Mouse (Mus musculus) neural tube, embryonic 15.5 days (tissue): ENCODE measurements around the gene Col18a1. TPM values are rescaled to one million over a fixed set of nuclear protein-coding genes. Genes with fewer than 3 reads are reported as not detected.
A peak's percentile ranks its signal among the peaks of the same experiment; 100 is the strongest.

Experiments
- ATAC-seq: fragments of 200-750 bp; cut with Nextera tagmentation; 2 replicates; pipeline ENCODE4 v1.8.0; 2017; ENCODE audit warnings: mild to moderate bottlenecking, moderate TSS enrichment, moderate library complexity; ENCODE audit not compliant: low FRiP score
- H3K27ac ChIP-seq: fragments of 300-500 bp; sonication (generic); replicated peaks from 2 replicates; pipeline ENCODE4 v1.5.1; 2015; ENCODE audit warnings: mild to moderate bottlenecking, inconsistent platforms
- H3K27me3 ChIP-seq: fragments of 300-500 bp; sonication (generic); replicated peaks from 2 replicates; pipeline ENCODE4 v1.6.1; 2015; ENCODE audit warnings: inconsistent platforms
- H3K36me3 ChIP-seq: fragments of 300-500 bp; sonication (generic); 2 replicates; pipeline ENCODE4 v1.6.1; 2015; ENCODE audit warnings: inconsistent platforms
- H3K4me1 ChIP-seq: fragments of 300-500 bp; sonication (generic); 2 replicates; pipeline ENCODE4 v1.6.1; 2015; ENCODE audit warnings: inconsistent platforms
- H3K4me2 ChIP-seq: fragments of 300-500 bp; sonication (generic); 2 replicates; pipeline ENCODE4 v1.6.1; 2015; ENCODE audit warnings: inconsistent platforms, mild to moderate bottlenecking, moderate library complexity
- H3K4me3 ChIP-seq: fragments of 300-500 bp; sonication (generic); replicated peaks from 2 replicates; pipeline ENCODE4 v1.5.1; 2015; ENCODE audit warnings: mild to moderate bottlenecking, inconsistent platforms
- H3K9ac ChIP-seq: fragments of 300-500 bp; sonication (generic); replicated peaks from 2 replicates; pipeline ENCODE4 v1.6.1; 2015; ENCODE audit warnings: mild to moderate bottlenecking, inconsistent platforms
- H3K9me3 ChIP-seq: fragments of 300-500 bp; sonication (generic); replicated peaks from 2 replicates; pipeline ENCODE4 v1.6.1; 2016; ENCODE audit warnings: inconsistent platforms
- WGBS: fragments of 180-500 bp; shearing (Covaris S2); methylation state at CpG from one replicate; pipeline ENCODE4 v1.1.7; 2015; ENCODE audit warnings: mixed read lengths; 5-methylcytosine and 5-hydroxymethylcytosine counted together
- polyA plus RNA-seq: library from polyadenylated mRNA; unstranded; fragments of >200 nt; fragmentation: Nextera tagmentation; extraction: Ambion mirVana; gene quantifications from 2 replicates; pipeline ENCODE4 v1.2.1, GENCODE M21; 2015

Col18a1 gene
- polyA plus RNA-seq, 1 experiment from 2014 or later: 37.5 TPM

DNA sequence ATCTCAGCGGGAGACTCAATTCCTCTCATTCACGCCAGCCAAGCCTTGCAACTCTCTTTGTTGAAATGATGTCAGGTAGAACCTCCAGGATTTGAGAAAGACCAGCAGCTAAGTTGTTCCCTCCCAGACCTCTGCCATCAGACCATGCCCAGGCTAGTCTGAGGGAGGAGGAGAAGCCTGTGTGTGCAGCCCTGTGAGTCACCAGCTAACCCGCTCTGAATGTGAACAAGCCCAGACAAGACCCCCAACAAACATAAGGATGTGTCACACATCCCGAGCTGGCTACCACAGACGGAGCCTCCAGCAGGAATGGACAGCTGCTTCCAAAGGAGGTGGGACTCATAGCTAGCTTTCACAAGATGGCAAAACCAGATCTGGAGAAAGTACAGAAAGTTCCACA lies 35.6 kb upstream of the Col18a1 start:
- Histone ChIP-seq H3K9ac (no peak overlapping the region), H3K4me1 (peaks cover 7% of the 10 kb centered on the region; the same call in 1 of the 2 replicates), H3K9me3 (no peaks in the 10 kb centered on the region), H3K36me3 (no peaks in the 10 kb centered on the region), H3K27ac (no peak overlapping the region), H3K27me3 (no peaks in the 10 kb centered on the region), H3K4me2 (no peak overlapping the region), H3K4me3 (no peak overlapping the region)
- ATAC-seq: no peak
- 66% methylated on average over 5 of the region's 5 CpGs for WGBS

DNA sequence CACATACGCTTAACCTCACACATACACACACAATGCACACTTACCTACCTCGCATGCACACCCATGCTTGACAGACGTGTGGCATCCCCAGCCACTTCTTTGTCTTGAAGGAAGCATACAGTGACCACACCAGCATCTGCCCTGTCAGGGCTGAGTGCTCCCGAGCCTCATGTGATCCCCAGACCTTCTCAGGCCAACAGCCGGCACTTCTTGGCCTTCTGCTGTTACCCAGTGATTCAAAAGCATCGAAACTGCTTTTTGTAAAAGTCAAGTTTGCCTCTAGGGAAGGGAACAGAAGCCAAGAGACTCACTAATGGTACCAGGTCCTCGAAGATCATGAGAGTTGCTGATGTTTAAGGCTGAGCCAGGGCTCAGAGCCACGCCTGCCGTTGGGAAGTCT lies 33.9 kb upstream of the Col18a1 start:
- WGBS: 86% methylated on average over 9 of the region's 9 CpGs
- Histone ChIP-seq H3K4me1 (0 out of 2 replicates have a peak, but pooled peaks cover 2% of the 10 kb centered on the region), H3K36me3 (no peaks in the 10 kb centered on the region), H3K27me3 (no peaks in the 10 kb centered on the region), H3K4me3 (no peak overlapping the region), H3K9me3 (no peaks in the 10 kb centered on the region), H3K4me2 (no peak overlapping the region), H3K27ac (no peak overlapping the region), H3K9ac (no peak overlapping the region)
- ATAC-seq: no peak

DNA sequence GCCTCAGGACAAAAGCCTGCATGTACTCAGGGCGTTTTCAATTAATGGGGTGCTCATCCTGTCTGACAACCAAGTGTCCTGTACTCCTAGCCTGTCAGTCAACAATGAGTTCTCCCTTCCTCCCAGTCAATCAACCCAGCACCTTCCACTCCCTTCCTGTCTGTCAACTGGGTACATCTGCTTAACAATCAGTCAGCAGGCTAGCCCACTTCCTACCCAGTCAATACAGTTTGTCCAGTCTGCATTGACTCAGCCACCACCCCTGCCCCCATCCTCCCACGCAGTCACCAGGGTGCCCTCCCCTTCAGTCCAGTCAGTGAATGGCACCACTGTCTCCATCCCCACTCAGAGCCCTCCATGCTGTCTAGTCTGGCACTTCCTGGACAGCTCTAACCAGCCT lies 32.9 kb upstream of the Col18a1 start:
- 57% methylated on average over 2 of the region's 2 CpGs for WGBS
- Histone ChIP-seq H3K9me3 (no peaks in the 10 kb centered on the region), H3K27ac (no peak overlapping the region), H3K9ac (no peak overlapping the region), H3K4me2 (no peak overlapping the region), H3K4me1 (no peaks in the 10 kb centered on the region), H3K4me3 (no peak overlapping the region), H3K36me3 (no peaks in the 10 kb centered on the region), H3K27me3 (no peaks in the 10 kb centered on the region)
- no peak for ATAC-seq

DNA sequence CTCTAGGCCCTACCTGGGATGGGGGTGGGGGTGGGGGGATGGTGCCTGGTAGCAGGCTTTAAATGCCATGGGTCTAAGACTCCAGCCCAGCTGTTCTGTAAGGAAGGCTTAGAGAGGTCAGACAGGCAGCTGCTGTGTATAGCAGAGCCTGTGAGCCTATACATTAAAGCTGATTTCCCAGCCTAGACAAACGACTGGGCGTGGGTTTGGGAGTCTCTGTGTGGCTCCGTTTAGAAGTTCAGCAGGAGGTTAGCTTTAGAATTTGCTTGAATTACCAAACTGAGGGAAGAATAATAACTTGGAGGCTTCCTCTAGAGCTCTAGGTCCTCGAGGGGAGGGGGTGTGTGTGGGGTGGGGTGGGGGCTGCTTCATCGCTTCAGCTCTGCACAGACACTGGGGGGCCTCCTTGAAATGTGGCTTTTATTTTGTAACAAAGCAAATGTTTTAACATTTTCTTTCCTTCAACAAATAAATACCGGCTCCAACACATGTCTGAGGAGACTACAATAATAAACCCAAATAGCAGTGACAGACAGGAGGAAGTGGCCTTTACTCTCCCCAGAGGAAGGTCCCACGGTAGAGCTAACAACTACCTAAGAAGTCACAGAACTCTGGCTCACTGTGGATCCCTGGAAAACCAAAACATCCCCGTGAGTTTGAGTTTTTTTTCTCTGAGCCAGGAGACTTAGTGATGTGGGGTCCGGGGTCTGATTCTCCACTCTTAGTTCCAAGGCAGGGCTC lies 31.3 kb upstream of the Col18a1 start:
- H3K4me3 ChIP-seq: no peak overlapping the region
- peaks cover 3% of the 10 kb centered on the region for H3K4me1 ChIP-seq
- no peaks in the 10 kb centered on the region for H3K36me3 ChIP-seq
- H3K27me3 ChIP-seq: no peaks in the 10 kb centered on the region
- no peaks in the 10 kb centered on the region for H3K9me3 ChIP-seq
- H3K27ac ChIP-seq: 0 out of 2 replicates have a peak overlapping the region, but pooled peaks have one; percentile 37
- ATAC-seq: no peak
- H3K4me2 ChIP-seq: no peak overlapping the region
- 15% methylated on average over 9 of the region's 9 CpGs for WGBS
- no peak overlapping the region for H3K9ac ChIP-seq

DNA sequence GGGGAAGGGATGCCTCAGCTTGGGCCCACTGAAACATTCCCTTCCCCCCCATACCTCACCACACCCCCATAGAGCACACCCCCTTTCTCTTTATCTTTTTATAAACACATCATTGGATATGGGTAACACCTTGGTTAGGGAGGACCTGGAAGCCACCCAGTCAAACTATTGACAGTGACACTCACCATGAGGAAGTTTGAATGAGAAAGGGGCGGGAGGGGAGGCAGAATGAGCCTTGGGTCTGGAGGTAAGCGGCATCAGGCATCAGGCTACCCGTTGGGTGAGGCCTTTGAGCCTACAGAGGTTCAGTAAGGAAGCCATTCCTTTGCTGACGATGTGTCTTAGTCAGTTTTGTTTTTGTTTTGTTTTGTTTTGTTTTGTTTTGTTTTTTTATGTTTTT lies 30.3 kb upstream of the Col18a1 start:
- H3K27me3 ChIP-seq: no peaks in the 10 kb centered on the region
- H3K9ac ChIP-seq: no peak overlapping the region
- no peaks in the 10 kb centered on the region for H3K36me3 ChIP-seq
- peaks cover 7% of the 10 kb centered on the region for H3K4me1 ChIP-seq
- H3K4me3 ChIP-seq: no peak overlapping the region
- 90% methylated on average over 4 of the region's 4 CpGs for WGBS
- H3K9me3 ChIP-seq: no peaks in the 10 kb centered on the region
- no peak overlapping the region for H3K27ac ChIP-seq
- H3K4me2 ChIP-seq: no peak overlapping the region
- ATAC-seq: no peak

DNA sequence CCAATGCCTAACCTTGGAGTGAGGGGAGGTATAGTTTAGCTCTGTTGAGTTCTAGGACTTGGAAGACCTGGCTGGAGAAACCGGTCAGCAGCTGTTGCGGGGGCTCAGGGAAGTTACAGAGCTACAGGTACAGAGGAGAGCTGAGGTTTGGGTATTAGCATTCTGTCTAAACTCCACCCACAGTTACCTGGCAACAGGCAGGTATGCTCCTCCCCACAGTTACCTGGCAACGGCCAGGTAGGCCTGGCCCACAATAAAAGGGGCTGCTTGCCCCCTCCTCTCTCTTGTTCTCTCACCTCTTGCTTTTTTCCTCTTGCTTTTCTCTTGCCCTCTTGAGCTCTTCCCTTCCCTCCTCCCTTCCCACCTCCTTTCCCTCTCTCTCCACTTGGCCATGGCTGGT lies 29.8 kb upstream of the Col18a1 start:
- no peak overlapping the region for H3K4me2 ChIP-seq
- H3K4me3 ChIP-seq: no peak overlapping the region
- 94% methylated on average over 3 of the region's 3 CpGs for WGBS
- no peak overlapping the region for H3K9ac ChIP-seq
- no peaks in the 10 kb centered on the region for H3K9me3 ChIP-seq
- peaks cover 12% of the 10 kb centered on the region for H3K4me1 ChIP-seq
- no peak overlapping the region for H3K27ac ChIP-seq
- no peaks in the 10 kb centered on the region for H3K27me3 ChIP-seq
- no peak for ATAC-seq
- no peaks in the 10 kb centered on the region for H3K36me3 ChIP-seq

DNA sequence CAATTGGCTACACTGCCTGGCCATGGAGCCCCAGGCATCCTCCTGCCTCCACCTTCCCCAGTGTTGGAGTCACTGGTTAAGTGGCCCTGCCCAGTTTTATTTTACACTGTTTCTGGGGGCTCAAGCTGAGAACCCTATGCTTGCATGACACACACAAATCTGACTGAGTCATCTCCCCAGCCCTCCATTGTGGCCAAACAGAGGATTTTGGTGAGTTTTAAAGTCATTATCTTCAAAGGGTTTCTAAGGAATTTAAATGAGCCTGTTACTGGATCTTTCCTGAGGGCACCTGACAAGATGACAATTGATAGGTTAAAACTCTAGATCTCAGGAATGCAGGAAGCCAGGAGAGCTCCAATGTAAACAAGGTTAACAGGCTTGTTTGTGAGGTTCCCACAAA lies 27.1 kb upstream of the Col18a1 start:
- Histone ChIP-seq H3K9ac (no peak overlapping the region), H3K27me3 (no peaks in the 10 kb centered on the region), H3K4me3 (no peak overlapping the region), H3K9me3 (no peaks in the 10 kb centered on the region), H3K4me1 (peaks cover 20% of the 10 kb centered on the region), H3K36me3 (no peaks in the 10 kb centered on the region), H3K27ac (no peak overlapping the region), H3K4me2 (no peak overlapping the region)
- ATAC-seq: no peak

DNA sequence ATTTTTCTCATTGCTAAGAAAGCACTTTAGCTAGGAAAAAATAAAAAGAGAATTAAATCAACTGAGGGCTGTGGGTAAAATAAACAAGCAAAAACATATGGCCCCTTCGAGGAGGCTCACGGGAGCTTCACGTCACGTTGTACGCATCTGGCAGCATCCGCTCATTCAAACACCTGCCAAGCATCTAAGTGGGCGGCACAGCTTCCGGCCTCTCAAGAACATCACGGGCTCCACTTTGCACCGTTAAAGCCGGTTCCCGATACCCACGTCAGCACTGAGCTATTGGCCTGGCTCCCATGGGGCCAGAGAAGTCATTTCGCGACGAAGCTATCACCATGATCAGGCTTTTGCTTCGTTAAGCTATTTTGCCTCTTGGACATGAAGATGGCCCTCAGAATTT lies 26.4 kb upstream of the Col18a1 start:
- Histone ChIP-seq H3K27ac (no peak overlapping the region), H3K4me3 (no peak overlapping the region), H3K4me2 (peak overlapping the region; percentile 31), H3K9me3 (no peaks in the 10 kb centered on the region), H3K36me3 (no peaks in the 10 kb centered on the region), H3K4me1 (peaks cover 20% of the 10 kb centered on the region), H3K27me3 (no peaks in the 10 kb centered on the region), H3K9ac (no peak overlapping the region)
- no peak for ATAC-seq
- WGBS: 62% methylated on average over 17 of the region's 17 CpGs

DNA sequence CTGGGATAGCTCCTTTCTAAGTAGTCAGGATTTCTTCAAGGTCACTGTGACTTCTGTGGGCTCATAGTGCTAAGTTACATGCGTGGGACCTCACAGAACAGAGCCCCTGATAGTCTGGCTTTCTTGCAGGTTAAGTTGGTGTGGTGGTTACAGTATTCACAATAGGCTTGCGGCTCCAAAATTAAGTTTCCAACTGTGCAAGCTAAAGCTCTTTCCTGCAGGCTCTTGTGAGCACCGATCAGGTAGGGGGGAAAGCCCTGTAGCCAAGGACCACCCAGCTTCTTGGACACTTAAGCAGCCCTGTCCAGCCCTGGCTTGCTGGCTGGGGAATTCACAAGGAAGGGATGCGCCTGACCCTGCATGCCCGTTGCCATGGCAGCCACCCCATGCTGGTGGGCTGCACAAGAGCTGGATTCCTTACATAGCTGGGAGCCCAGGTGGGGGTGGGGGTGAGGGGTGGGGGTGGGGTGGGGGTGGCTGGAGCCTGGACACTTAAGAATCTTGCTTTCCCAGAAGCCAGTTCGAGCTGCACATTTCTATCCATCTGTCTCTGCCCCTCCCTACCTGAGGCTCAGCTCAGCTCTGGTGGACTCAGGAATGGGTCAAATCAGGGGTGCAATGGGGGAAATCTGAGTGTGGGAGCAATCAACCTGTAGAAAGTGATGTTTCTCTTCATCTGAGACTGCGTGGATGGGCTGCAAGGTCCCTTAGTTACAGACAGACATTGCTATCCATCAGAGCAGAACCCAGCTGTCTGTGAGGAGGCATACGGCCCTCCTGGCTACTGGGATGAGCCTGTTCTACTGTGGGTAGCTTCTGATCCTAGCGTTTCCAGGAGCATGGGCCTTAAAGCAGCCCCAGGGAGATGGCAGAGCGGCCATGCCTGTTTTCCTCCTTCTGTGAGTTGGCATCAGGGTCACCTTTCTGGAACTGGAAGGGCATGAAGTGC lies 24.9 kb upstream of the Col18a1 start:
- Histone ChIP-seq H3K36me3 (no peaks in the 10 kb centered on the region), H3K4me1 (peaks cover 20% of the 10 kb centered on the region), H3K4me3 (no peak overlapping the region), H3K27ac (no peak overlapping the region), H3K4me2 (no peak overlapping the region), H3K9me3 (no peaks in the 10 kb centered on the region), H3K27me3 (no peaks in the 10 kb centered on the region), H3K9ac (no peak overlapping the region)
- 21% methylated on average over 10 of the region's 10 CpGs for WGBS
- peak; percentile 68 for ATAC-seq

DNA sequence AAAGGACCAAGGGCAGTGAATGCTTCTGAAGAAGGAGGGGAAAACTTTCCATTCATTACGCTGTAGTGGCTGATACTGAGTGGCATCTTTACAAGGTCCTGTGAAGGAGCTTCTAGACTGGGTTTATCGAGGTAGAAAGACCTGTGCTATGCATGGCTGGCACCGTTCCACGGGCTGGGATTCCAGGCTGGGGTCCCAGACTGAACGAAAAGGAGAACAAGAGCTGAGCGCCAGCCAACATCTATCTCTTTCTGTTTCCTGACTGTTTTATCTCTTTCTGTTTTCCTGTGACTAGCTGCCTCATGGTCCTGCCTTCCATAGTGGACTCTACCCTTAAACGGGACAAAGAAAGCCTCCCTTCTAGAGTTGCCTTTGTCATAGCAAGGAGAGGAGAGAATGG lies 21.1 kb upstream of the Col18a1 start:
- no peak for ATAC-seq
- Histone ChIP-seq H3K27ac (no peak overlapping the region), H3K36me3 (no peaks in the 10 kb centered on the region), H3K9ac (no peak overlapping the region), H3K4me1 (peaks cover 16% of the 10 kb centered on the region), H3K9me3 (no peaks in the 10 kb centered on the region), H3K27me3 (no peaks in the 10 kb centered on the region), H3K4me3 (no peak overlapping the region), H3K4me2 (no peak overlapping the region)
- 73% methylated on average over 7 of the region's 7 CpGs for WGBS

DNA sequence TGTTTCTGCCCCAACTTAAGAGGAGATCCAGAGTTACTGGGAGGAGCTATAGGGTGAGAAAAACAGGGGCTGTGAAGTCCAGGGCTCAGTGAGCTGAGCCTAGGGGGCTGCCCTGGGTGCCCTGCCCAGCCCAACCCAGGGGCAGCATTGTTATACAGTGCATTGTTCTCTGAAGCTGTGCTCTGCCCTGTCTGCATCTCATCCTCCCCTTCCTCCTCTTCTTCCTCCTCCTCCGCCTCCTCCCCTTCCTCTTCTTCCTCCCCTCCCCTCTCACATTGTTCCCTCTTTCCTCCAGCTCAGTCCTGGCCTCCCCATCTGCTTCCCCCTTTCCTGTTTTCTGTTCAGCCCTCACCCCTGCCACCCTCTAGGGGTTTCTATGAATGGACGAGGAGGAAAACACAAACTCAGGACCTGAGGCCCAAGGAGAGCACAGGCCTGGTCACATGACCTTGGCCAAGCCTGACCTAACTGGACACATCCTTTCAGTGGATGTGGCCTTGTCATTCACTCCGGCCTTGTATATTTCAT lies 16.5 kb upstream of the Col18a1 start:
- WGBS: 63% methylated on average over 3 of the region's 3 CpGs

DNA sequence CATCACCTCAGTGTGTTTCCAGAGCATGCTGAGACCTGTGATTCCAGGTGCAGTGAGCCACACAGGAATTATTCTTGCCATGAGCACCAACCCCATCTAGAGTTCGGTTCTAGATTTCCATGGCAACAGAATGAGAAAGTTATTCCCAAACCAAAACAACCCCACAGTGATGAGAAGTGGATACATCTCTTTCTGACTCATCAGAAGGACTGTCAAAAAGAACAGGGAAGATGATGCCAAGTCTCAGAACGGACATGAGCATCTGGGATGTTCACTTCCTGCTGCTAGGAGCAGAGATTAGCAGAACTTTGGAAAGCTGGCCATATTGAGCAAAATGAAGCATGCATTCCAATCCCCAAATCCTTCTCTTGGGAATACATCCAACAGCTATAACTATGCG lies 13.8 kb upstream of the Col18a1 start:
- no peak for ATAC-seq
- Histone ChIP-seq H3K36me3 (no peaks in the 10 kb centered on the region), H3K27ac (no peak overlapping the region), H3K4me3 (no peak overlapping the region), H3K4me2 (no peak overlapping the region), H3K4me1 (no peaks in the 10 kb centered on the region), H3K27me3 (no peaks in the 10 kb centered on the region), H3K9me3 (no peaks in the 10 kb centered on the region), H3K9ac (no peak overlapping the region)
- 90% methylated on average over 3 of the region's 3 CpGs for WGBS

More for the DNA sequence above, 16.5 kb upstream of the Col18a1 start:
- Histone ChIP-seq H3K4me2 (no peak overlapping the region), H3K4me3 (no peak overlapping the region), H3K27ac (no peak overlapping the region), H3K9me3 (no peaks in the 10 kb centered on the region), H3K4me1 (no peaks in the 10 kb centered on the region), H3K27me3 (no peaks in the 10 kb centered on the region), H3K9ac (no peak overlapping the region), H3K36me3 (no peaks in the 10 kb centered on the region)
- no peak for ATAC-seq
